Mouse (Mus musculus): ENCODE results near the gene Nr5a2. TPM values are rescaled to one million over a fixed set of nuclear protein-coding genes. Genes with fewer than 3 reads are reported as not detected.
A peak's percentile ranks its signal among the peaks of the same experiment; 100 is the strongest.

Nr5a2 gene
- total and polyA plus RNA-seq, 2 experiments from 2014 or later: 0.43 to 2.6 TPM

- no peaks in the 10 kb centered on the region for H3K36me3 ChIP-seq (ENCODE audit: insufficient read depth, low read length)
- H3K27me3 ChIP-seq (ENCODE audit: insufficient read depth, low read length): no peaks in the 10 kb centered on the region
- no peaks in the 10 kb centered on the region for H3K9me3 ChIP-seq (ENCODE audit: low read length)
- no peak overlapping the region for H3K9ac ChIP-seq (replicated peaks; ENCODE audit: low read length, poor library complexity, severe bottlenecking)
- H3K4me2 ChIP-seq (ENCODE audit: low read depth, low read length, poor library complexity, severe bottlenecking): no peak overlapping the region
- no peak for DNase-seq (ENCODE audit: low spot score)
- H3K4me1 ChIP-seq (ENCODE audit: insufficient read depth, low read length): no peaks in the 10 kb centered on the region
- no peak for TF ChIP-seq CTCF (IDR thresholded peaks at IDR 0.05)
- H3K4me3 ChIP-seq (ENCODE audit: low read depth, low read length): no peak overlapping the region
- no peak overlapping the region for H3K27ac ChIP-seq (ENCODE audit: low read depth, low read length)
- no peak for ATAC-seq (ENCODE audit: low FRiP score)
- 88% methylated on average over 8 of the region's 8 CpGs for WGBS
These were observed 80.0 kb downstream of the Nr5a2 start for GRCm38 (mm10) chr1:136880260-136880659.

GRCm38 (mm10) chr1:136875006-136875405 lies 85.2 kb downstream of the Nr5a2 start:
- Histone ChIP-seq H3K36me3 (ENCODE audit: insufficient read depth, low read length) (no peaks in the 10 kb centered on the region), H3K27me3 (ENCODE audit: insufficient read depth, low read length) (no peaks in the 10 kb centered on the region), H3K4me3 (ENCODE audit: low read depth, low read length) (no peak overlapping the region), H3K4me1 (ENCODE audit: insufficient read depth, low read length) (no peaks in the 10 kb centered on the region), H3K9ac (replicated peaks; ENCODE audit: low read length, poor library complexity, severe bottlenecking) (no peak overlapping the region), H3K9me3 (ENCODE audit: low read length) (no peaks in the 10 kb centered on the region), H3K27ac (ENCODE audit: low read depth, low read length) (no peak overlapping the region), H3K4me2 (ENCODE audit: low read depth, low read length, poor library complexity, severe bottlenecking) (no peak overlapping the region)
- WGBS: 86% methylated on average over 3 of the region's 3 CpGs
- ATAC-seq (ENCODE audit: low FRiP score) (no peak), DNase-seq (ENCODE audit: low spot score) (no peak)
- no peak for TF ChIP-seq CTCF (IDR thresholded peaks at IDR 0.05)

- 73% methylated on average over 6 of the region's 6 CpGs for WGBS
- Histone ChIP-seq H3K27me3 (ENCODE audit: insufficient read depth, low read length) (no peaks in the 10 kb centered on the region), H3K4me2 (ENCODE audit: low read depth, low read length, poor library complexity, severe bottlenecking) (no peak overlapping the region), H3K9ac (replicated peaks; ENCODE audit: low read length, poor library complexity, severe bottlenecking) (no peak overlapping the region), H3K4me3 (ENCODE audit: low read depth, low read length) (no peak overlapping the region), H3K9me3 (ENCODE audit: low read length) (no peaks in the 10 kb centered on the region), H3K27ac (ENCODE audit: low read depth, low read length) (no peak overlapping the region), H3K4me1 (ENCODE audit: insufficient read depth, low read length) (no peaks in the 10 kb centered on the region), H3K36me3 (ENCODE audit: insufficient read depth, low read length) (no peaks in the 10 kb centered on the region)
- no peak for DNase-seq (ENCODE audit: low spot score)
- ATAC-seq (ENCODE audit: low FRiP score): no peak
- no peak for TF ChIP-seq CTCF (IDR thresholded peaks at IDR 0.05)
These were observed 91.3 kb downstream of the Nr5a2 start for GRCm38 (mm10) chr1:136868955-136869354.

GRCm38 (mm10) chr1:136868285-136868684 lies 92.0 kb downstream of the Nr5a2 start:
- H3K9me3 ChIP-seq (ENCODE audit: low read length): no peaks in the 10 kb centered on the region
- no peaks in the 10 kb centered on the region for H3K4me1 ChIP-seq (ENCODE audit: insufficient read depth, low read length)
- no peak overlapping the region for H3K27ac ChIP-seq (ENCODE audit: low read depth, low read length)
- H3K27me3 ChIP-seq (ENCODE audit: insufficient read depth, low read length): no peaks in the 10 kb centered on the region
- no peak overlapping the region for H3K4me3 ChIP-seq (ENCODE audit: low read depth, low read length)
- H3K4me2 ChIP-seq (ENCODE audit: low read depth, low read length, poor library complexity, severe bottlenecking): no peak overlapping the region
- TF ChIP-seq CTCF (IDR thresholded peaks at IDR 0.05): no peak
- DNase-seq (ENCODE audit: low spot score) (no peak), ATAC-seq (ENCODE audit: low FRiP score) (no peak)
- WGBS: 85% methylated on average over 5 of the region's 5 CpGs
- H3K36me3 ChIP-seq (ENCODE audit: insufficient read depth, low read length): no peaks in the 10 kb centered on the region
- H3K9ac ChIP-seq (replicated peaks; ENCODE audit: low read length, poor library complexity, severe bottlenecking): no peak overlapping the region

- Histone ChIP-seq H3K4me3 (ENCODE audit: low read depth, low read length) (no peak overlapping the region), H3K27me3 (ENCODE audit: insufficient read depth, low read length) (no peaks in the 10 kb centered on the region), H3K9ac (replicated peaks; ENCODE audit: low read length, poor library complexity, severe bottlenecking) (no peak overlapping the region), H3K27ac (ENCODE audit: low read depth, low read length) (no peak overlapping the region), H3K4me2 (ENCODE audit: low read depth, low read length, poor library complexity, severe bottlenecking) (no peak overlapping the region), H3K36me3 (ENCODE audit: insufficient read depth, low read length) (no peaks in the 10 kb centered on the region), H3K4me1 (ENCODE audit: insufficient read depth, low read length) (no peaks in the 10 kb centered on the region), H3K9me3 (ENCODE audit: low read length) (no peaks in the 10 kb centered on the region)
- peak; percentile 46 for TF ChIP-seq CTCF (IDR thresholded peaks at IDR 0.05)
- 77% methylated on average over 9 of the region's 9 CpGs for WGBS
- DNase-seq (ENCODE audit: low spot score) (no peak), ATAC-seq (ENCODE audit: low FRiP score) (no peak)
These were observed 93.7 kb downstream of the Nr5a2 start for GRCm38 (mm10) chr1:136866481-136867092.

GRCm38 (mm10) chr1:136863209-136863608 lies 97.0 kb downstream of the Nr5a2 start:
- Histone ChIP-seq H3K9ac (replicated peaks; ENCODE audit: low read length, poor library complexity, severe bottlenecking) (no peak overlapping the region), H3K4me3 (ENCODE audit: low read depth, low read length) (no peak overlapping the region), H3K36me3 (ENCODE audit: insufficient read depth, low read length) (no peaks in the 10 kb centered on the region), H3K4me2 (ENCODE audit: low read depth, low read length, poor library complexity, severe bottlenecking) (no peak overlapping the region), H3K4me1 (ENCODE audit: insufficient read depth, low read length) (no peaks in the 10 kb centered on the region), H3K27me3 (ENCODE audit: insufficient read depth, low read length) (no peaks in the 10 kb centered on the region), H3K9me3 (ENCODE audit: low read length) (no peaks in the 10 kb centered on the region), H3K27ac (ENCODE audit: low read depth, low read length) (no peak overlapping the region)
- WGBS: 94% methylated on average over 6 of the region's 6 CpGs
- DNase-seq (ENCODE audit: low spot score): no peak
- ATAC-seq (ENCODE audit: low FRiP score): no peak
- TF ChIP-seq CTCF (IDR thresholded peaks at IDR 0.05): no peak
